Mouse (Mus musculus) kidney, adult 11 months (tissue): ENCODE data around the gene Stmnd1.
"Not testable (repeated sequence)": the region's sequence is repeated elsewhere in the genome, so short reads cannot be mapped to it uniquely, and the experiment has no call there.

Experiments used
- DNase-seq: peaks from one replicate; pipeline ENCODE4 v3.0.0; 2022

The Stmnd1 gene

DNA sequence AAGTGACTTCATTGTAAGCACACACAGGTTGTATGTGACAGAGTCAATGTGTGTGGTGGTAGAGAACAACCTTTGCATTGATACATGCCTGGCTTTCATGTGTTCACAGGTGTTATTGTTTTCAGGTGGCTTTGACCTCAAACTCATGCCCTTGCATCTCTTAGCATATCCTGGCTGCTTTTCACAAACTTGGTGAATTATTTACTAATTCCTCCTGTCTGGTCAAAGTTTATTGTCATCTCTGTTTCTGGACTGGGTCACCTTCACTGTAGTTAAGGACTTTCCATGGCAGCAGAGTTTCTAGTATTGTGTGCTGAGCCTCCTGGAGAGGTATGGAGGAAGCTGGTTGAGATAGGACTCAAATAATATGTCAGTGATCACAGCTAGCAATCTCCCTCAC lies 20.8 kb downstream of the Stmnd1 start:
- peak; percentile 56 for DNase-seq

GRCm38 (mm10) chr13:46297701-46298100 lies 24.2 kb downstream of the Stmnd1 start:
- DNase-seq: no peak

DNA sequence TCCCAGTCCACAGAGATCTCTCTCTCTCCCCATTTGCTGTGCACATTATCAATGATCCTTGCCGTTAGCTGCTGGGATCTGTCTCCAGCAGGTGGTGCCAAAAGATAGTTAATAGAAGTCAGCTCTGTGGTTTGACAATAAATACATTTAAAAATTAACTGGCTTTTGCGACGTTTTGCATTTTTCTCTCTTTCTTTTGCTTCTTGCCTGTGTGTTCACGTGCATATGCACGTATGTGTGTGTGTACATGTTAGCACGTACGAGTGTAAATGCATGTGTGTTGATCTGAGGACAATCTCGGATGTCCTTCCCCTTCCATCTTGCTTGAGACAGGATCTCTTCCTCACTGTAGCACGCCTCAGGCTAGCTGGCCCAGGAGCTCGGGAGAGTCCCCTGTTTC lies 37.3 kb downstream of the Stmnd1 start:
- peak; percentile 30 for DNase-seq

GRCm38 (mm10) chr13:46313176-46313575 lies 39.7 kb downstream of the Stmnd1 start:
- peak; percentile 76 for DNase-seq

DNA sequence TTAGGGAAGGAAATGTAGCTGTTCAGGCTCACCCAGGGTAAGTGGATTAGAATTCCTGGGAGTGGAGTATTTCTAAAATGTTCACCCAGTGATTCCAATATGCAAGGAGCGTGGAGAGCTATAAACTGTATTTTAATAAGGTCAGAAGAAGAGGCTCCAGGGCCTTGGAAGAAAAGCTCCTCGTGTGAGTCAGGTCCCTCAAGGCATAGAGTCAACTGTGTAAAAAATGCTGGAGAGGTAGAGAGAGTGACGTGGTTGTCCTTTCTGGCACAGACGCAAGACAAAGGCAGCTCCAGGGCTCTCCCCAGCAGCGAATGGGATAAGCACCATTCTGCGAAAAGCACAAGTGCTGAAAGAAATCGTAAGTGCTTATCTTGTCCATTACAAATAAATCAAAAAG lies 41.6 kb downstream of the Stmnd1 start:
- DNase-seq: no peak

GRCm38 (mm10) chr13:46326351-46326985 lies 52.9 kb downstream of the Stmnd1 start:
- no peak for DNase-seq

DNA sequence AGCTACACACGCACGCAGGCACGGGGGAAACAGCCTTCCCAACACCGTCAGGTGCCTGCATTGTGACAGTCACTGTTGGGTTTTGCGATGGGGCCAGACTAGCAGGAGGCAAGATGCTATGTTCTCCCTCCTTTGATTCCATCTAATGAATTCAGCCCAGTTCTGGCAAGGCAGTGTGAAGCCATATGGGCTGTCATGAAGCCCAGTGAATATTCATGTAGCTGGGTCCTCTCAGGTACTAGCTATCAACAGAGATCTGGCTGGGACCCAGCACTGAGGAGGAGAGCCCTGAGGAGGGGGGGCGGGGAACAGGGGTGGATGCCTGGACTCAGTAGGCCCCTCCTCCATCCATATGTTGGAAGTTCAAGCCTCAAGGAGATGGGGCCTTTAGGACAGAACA lies 61.5 kb downstream of the Stmnd1 start:
- DNase-seq: no peak

DNA sequence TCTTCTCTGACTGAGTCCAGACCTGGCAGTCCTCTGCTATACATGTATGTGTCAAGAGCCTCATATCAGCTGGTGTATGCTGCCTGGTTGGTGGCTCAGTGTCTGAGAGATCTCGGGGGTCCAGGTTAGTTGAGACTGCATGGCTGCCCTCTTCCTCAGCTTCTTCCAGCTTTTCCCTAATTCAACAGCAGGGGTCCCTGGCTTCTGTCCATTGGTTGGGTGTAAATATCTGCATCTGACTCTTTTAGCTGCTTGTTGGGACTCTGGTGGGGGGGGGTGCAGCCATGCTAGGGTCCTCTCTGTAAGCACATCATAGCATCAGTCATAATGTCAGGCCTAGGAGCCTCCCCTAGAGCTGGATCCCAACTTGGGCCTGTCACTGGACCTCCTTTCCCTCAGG lies 62.8 kb downstream of the Stmnd1 start:
- not testable (repeated sequence) for DNase-seq

DNA sequence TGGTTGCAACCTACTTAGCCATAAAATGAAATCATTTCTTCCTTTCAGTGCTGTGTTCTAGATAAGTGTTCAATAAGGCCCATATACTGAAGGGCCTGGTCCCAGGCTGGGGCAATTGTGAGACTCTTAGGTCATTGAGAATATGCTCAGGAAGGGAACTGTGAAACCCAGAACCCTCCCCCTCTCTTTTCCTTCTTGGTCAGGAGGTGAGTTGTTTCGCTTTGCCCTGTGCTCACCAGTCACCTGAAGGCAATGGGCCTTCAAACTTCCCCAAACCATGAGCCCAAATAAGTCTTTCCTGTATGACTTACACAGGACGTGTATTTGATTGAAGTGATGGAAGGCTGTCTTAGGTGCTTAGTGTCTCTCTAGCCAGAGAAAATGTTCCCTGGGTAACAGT lies 64.3 kb downstream of the Stmnd1 start:
- DNase-seq: no peak

DNA sequence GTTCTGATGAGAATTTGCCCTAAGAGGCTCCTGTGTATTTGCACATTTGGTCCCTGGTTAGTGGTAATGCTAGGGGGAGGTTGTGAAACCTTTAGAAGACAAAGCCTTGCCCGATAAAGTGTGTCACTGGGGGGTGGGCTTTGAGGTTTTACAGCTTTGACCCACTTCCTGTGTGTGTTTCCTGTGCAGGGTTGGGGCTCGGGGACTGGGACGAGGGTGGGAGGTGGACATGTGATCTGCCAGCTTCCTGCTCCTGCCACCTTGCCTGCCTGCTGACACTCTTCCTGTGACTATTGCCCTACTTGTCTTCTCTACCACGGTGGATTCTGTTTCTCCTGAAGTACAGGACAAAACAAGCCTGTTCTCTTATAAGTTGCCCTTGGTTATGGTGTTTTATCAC lies 66.4 kb downstream of the Stmnd1 start:
- no peak for DNase-seq

DNA sequence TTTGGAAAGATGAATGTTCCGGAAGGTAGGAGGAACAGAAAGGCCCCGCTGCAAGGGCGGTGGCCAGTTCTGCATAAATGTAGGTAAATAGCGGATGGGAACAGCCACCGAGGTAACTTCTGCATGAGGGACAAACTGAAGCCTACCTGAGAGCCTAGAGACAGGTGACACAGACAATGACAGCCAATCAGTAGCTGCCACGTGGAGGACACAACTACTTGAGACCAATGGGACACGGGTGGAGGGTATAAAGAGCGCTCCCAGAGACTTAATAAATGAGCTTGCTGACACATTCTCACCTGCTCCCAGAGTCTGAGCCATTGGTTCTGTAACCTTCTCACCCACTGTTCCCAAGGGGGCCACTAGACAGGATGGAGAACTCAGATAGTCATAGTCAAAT lies 67.1 kb downstream of the Stmnd1 start:
- no peak for DNase-seq

DNA sequence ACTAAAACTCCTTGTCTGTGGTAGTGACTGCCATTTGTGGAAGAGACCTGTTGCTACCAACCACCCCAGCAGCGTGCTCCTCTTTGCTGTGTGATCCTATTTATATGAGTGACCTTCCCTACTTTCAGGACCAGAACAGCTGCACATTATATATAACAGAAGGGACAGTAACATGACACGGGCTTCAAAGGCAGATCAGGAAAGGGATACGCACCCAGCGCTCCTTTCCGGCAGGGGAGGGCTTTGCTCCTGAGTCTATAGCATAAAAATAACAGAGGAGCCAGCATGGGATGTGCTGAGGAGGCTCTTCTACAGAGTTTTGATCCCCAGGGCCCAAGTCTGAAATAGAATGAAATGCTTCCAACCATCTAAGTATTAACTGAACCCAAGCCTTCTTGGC lies 67.9 kb downstream of the Stmnd1 start:
- DNase-seq: no peak

- DNase-seq: no peak
These were observed 69.7 kb downstream of the Stmnd1 start for GRCm38 (mm10) chr13:46343226-46343625.

DNA sequence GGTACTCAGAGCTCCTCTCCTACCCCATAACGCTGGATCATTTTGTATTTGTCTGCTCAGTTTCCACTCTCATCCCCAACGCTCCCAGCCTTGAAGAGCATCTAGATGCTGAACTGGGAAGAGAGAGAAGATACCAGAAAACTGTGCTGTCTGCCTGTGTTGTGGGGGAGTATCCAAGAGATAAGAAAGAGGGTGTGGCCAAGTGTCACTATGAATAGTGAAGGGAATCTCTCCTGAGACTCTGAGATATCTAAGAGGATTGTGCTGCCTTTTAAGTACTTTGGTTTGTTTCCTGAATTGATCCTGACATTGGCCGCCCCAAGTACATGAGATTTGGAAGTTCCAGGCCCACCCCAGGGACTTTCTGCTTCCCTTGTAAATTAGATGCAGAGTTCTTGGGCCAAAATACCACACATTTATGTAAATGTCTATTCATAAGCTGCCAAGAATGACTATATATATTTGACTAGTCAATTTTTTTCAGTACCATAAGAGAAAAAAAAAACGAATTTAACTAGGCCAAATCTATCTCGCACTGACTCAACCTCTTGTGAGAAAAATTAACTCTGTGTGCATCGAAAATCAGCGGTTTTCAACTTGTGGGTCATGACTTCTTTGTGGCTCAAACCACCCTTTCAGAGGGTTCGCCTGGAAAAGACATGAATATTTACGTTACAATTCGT lies 73.5 kb downstream of the Stmnd1 start:
- no peak for DNase-seq

- no peak for DNase-seq
These were observed 76.1 kb downstream of the Stmnd1 start for GRCm38 (mm10) chr13:46349664-46350063.
